Mouse (Mus musculus): ENCODE data around the gene Cpsf6. TPM values are rescaled to one million over a fixed set of nuclear protein-coding genes. Genes with fewer than 3 reads are reported as not detected.

Gene Cpsf6
- polyA plus RNA-seq, 1 experiment = 64.9 TPM

GRCm38 (mm10) chr10:117299901-117300520 lies 79.8 kb downstream of the Cpsf6 start:
- H3K4me1 ChIP-seq (ENCODE audit: control insufficient read depth, insufficient read depth, low read length) = peaks cover 3% of the 10 kb centered on the region
- no peak overlapping the region for H3K4me3 ChIP-seq (replicated peaks; ENCODE audit: control insufficient read depth, low read depth, low read length)
- WGBS = 50% methylated on average over 5 of the region's 5 CpGs
- peak overlapping the region; percentile 61; the same call in 1 of the 2 replicates for H3K27ac ChIP-seq (ENCODE audit: control insufficient read depth, insufficient read depth, low read depth, low read length, poor library complexity)
- TF ChIP-seq POLR2A (IDR thresholded peaks at IDR 0.05; ENCODE audit: borderline replicate concordance, control insufficient read depth, low read depth, low read length) (no peak), CTCF (IDR thresholded peaks at IDR 0.05; ENCODE audit: control insufficient read depth, insufficient read depth, low read length) (no peak)

- H3K27ac ChIP-seq (ENCODE audit: control insufficient read depth, insufficient read depth, low read depth, low read length, poor library complexity) = peak overlapping the region; percentile 71; the same call in 1 of the 2 replicates
- 85% methylated on average over 4 of the region's 4 CpGs for WGBS
- peak overlapping the region; percentile 30 for H3K4me3 ChIP-seq (replicated peaks; ENCODE audit: control insufficient read depth, low read depth, low read length)
- TF ChIP-seq POLR2A (IDR thresholded peaks at IDR 0.05; ENCODE audit: borderline replicate concordance, control insufficient read depth, low read depth, low read length) (no peak), CTCF (IDR thresholded peaks at IDR 0.05; ENCODE audit: control insufficient read depth, insufficient read depth, low read length) (no peak)
- peaks cover 3% of the 10 kb centered on the region for H3K4me1 ChIP-seq (ENCODE audit: control insufficient read depth, insufficient read depth, low read length)
Measured at GRCm38 (mm10) chr10:117299106-117299505, 80.7 kb downstream of the Cpsf6 start.

GRCm38 (mm10) chr10:117298336-117298735 lies 81.5 kb downstream of the Cpsf6 start:
- H3K4me3 ChIP-seq (replicated peaks; ENCODE audit: control insufficient read depth, low read depth, low read length) = peak overlapping the region; percentile 58
- H3K4me1 ChIP-seq (ENCODE audit: control insufficient read depth, insufficient read depth, low read length) = peaks cover 3% of the 10 kb centered on the region
- peak overlapping the region; percentile 81; the same call in 1 of the 2 replicates for H3K27ac ChIP-seq (ENCODE audit: control insufficient read depth, insufficient read depth, low read depth, low read length, poor library complexity)
- TF ChIP-seq CTCF (IDR thresholded peaks at IDR 0.05; ENCODE audit: control insufficient read depth, insufficient read depth, low read length) (no peak), POLR2A (IDR thresholded peaks at IDR 0.05; ENCODE audit: borderline replicate concordance, control insufficient read depth, low read depth, low read length) (peak; percentile 53)
- 39% methylated on average over 6 of the region's 6 CpGs for WGBS

Other genes with a start within 250 kb of the Cpsf6 start
- gene Frs2, start 231.5 kb downstream of the Cpsf6 start, polyA plus RNA-seq (2011; ENCODE audit: insufficient read depth, insufficient read length, low replicate concordance, missing spikeins) = 7.0 and 8.8 TPM in 2 replicates
- gene Yeats4, start 155.5 kb downstream of the Cpsf6 start, polyA plus RNA-seq (2011; ENCODE audit: insufficient read depth, insufficient read length, low replicate concordance, missing spikeins) = 53.4 and 59.1 TPM in 2 replicates
- not detected in 2 replicates for gene 9530003J23Rik, start 141.3 kb downstream of the Cpsf6 start, polyA plus RNA-seq (2011; ENCODE audit: insufficient read depth, insufficient read length, low replicate concordance, missing spikeins)
- 276 and 1,158 TPM in 2 replicates for gene Lyz2, start 97.7 kb downstream of the Cpsf6 start, polyA plus RNA-seq (2011; ENCODE audit: insufficient read depth, insufficient read length, low replicate concordance, missing spikeins)
- gene Lyz1, start 87.1 kb downstream of the Cpsf6 start, polyA plus RNA-seq (2011; ENCODE audit: insufficient read depth, insufficient read length, low replicate concordance, missing spikeins) = 5.6 TPM in 1 of 2 replicates, not detected in the other
- 2.6 and 11.6 TPM in 2 replicates for gene Cpm, start 249.5 kb upstream of the Cpsf6 start, polyA plus RNA-seq (2011; ENCODE audit: insufficient read depth, insufficient read length, low replicate concordance, missing spikeins)